Mouse (Mus musculus) heart, embryonic 14.5 days (tissue): ENCODE data around the gene Tubgcp2. TPM values are rescaled to one million over a fixed set of nuclear protein-coding genes. Genes with fewer than 3 reads are reported as not detected.

Experiments
- ATAC-seq: fragments of 200-750 bp; cut with Nextera tagmentation; 2 replicates; pipeline ENCODE4 v1.8.0; 2017; ENCODE audit warnings: low read depth, moderate TSS enrichment; ENCODE audit not compliant: insufficient number of reproducible peaks, insufficient read depth, low FRiP score
- H3K27ac ChIP-seq, 2 experiments: fragments of 200-500 bp in 1 of 2; fragments of 300-500 bp in 1 of 2; sonication (generic) in 1 of 2; replicated peaks in 1 of 2; 2 replicates each; pipeline ENCODE4 v1.5.1; 2012 to 2014; ENCODE audit warnings: low read depth in 2 of 2, low read length in 2 of 2, control low read depth in 1 of 2, mild to moderate bottlenecking in 1 of 2, mixed read lengths in 1 of 2; ENCODE audit not compliant: control insufficient read depth in 1 of 2, insufficient read depth in 1 of 2
- H3K27me3 ChIP-seq: fragments of 300-500 bp; sonication (generic); 2 replicates; pipeline ENCODE4 v1.6.1; 2014; ENCODE audit warnings: mild to moderate bottlenecking, low read length, control low read depth; ENCODE audit not compliant: control insufficient read depth, insufficient read depth
- H3K36me3 ChIP-seq: fragments of 300-500 bp; sonication (generic); 2 replicates; pipeline ENCODE4 v1.6.1; 2014; ENCODE audit warnings: mild to moderate bottlenecking, control low read depth, low read length, mixed read lengths; ENCODE audit not compliant: control insufficient read depth, insufficient read depth
- H3K4me1 ChIP-seq, 2 experiments: fragments of 200-500 bp in 1 of 2; fragments of 300-500 bp in 1 of 2; sonication (generic) in 1 of 2; 2 replicates each; pipeline ENCODE4 v1.6.1; 2012 to 2014; ENCODE audit warnings: low read length in 2 of 2, control low read depth in 1 of 2, mixed read lengths in 1 of 2; ENCODE audit not compliant: control insufficient read depth in 2 of 2, insufficient read depth in 2 of 2
- H3K4me2 ChIP-seq: fragments of 300-500 bp; sonication (generic); 2 replicates; pipeline ENCODE4 v1.6.1; 2014; ENCODE audit warnings: mild to moderate bottlenecking, low read length
- H3K4me3 ChIP-seq, 2 experiments: fragments of 200-500 bp in 1 of 2; fragments of 300-500 bp in 1 of 2; sonication (generic) in 1 of 2; 2 replicates each; pipeline ENCODE4 v1.5.1; 2012 to 2014; ENCODE audit warnings: low read length in 2 of 2, mild to moderate bottlenecking in 2 of 2, control low read depth in 1 of 2, low read depth in 1 of 2, moderate library complexity in 1 of 2; ENCODE audit not compliant: control insufficient read depth in 1 of 2, insufficient read depth in 1 of 2
- H3K9ac ChIP-seq: fragments of 300-500 bp; sonication (generic); 2 replicates; pipeline ENCODE4 v1.6.1; 2014; ENCODE audit warnings: mild to moderate bottlenecking, low read length
- H3K9me3 ChIP-seq: fragments of 300-500 bp; sonication (generic); 2 replicates; pipeline ENCODE4 v1.6.1; 2016; ENCODE audit warnings: low read length, control low read depth; ENCODE audit not compliant: control insufficient read depth
- WGBS: fragments of 180-500 bp; shearing (Covaris S2); extraction: QIAGEN DNeasy Blood & Tissue Kit; methylation state at CpG from one replicate; pipeline ENCODE4 v1.1.7; 2014; 5-methylcytosine and 5-hydroxymethylcytosine counted together
- polyA plus RNA-seq: library from polyadenylated mRNA; unstranded; fragments of >200 nt; fragmentation: Nextera tagmentation; extraction: Ambion mirVana; gene quantifications from 2 replicates; pipeline ENCODE4 v1.2.1, GENCODE M21; 2014

Gene Tubgcp2
- polyA plus RNA-seq, 1 experiment from 2014 or later: 34.2 TPM

DNA sequence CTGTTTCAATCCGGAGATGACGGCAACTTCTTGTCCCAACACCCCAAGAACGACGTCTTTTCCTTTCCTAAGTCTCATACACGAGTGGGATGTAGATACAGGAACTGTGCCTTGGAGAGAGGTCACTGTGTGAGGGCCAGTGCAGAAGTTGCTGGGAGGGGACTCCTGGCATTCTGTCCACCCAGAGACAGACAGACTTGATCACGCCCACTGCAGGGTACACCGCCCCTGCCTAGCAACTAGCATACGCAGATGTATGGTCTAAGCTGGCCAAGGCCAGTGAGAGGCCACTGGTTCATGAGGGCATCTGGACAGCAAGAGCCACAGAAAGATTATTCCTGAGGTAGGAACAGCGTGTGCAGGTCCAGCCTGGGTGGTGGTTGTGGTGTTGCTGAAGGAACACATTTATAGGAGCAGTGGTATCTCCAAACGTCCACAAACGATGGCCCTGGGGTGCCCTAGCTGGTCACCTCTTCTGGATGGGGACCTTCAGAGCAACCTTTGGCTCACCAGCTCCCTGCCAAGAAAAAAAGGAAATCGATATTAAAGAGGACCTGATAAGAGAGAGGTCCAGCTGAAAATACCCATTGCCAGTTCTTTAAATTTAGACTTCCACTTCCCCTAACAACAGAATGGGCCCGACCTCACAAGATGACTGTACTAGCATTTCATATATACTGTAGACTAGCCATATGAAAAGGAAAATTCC, 57.3 kb downstream of the Tubgcp2 start:
- H3K4me2 ChIP-seq: peak overlapping the region; percentile 88
- H3K27ac ChIP-seq: no peak overlapping the region
- peak overlapping the region; percentile 52 to 66 for H3K4me3 ChIP-seq
- no peak for ATAC-seq
- peaks cover 0 to 10% of the 10 kb centered on the region in 2 experiments; a peak in 2 of 4 replicates for H3K4me1 ChIP-seq
- H3K27me3 ChIP-seq: peaks cover 27% of the 10 kb centered on the region
- 48% methylated on average over 13 of the region's 13 CpGs for WGBS
- H3K9ac ChIP-seq: peak overlapping the region; percentile 38
- 0 out of 2 replicates have a peak, but pooled peaks cover 4% of the 10 kb centered on the region for H3K9me3 ChIP-seq
- H3K36me3 ChIP-seq: no peaks in the 10 kb centered on the region

DNA sequence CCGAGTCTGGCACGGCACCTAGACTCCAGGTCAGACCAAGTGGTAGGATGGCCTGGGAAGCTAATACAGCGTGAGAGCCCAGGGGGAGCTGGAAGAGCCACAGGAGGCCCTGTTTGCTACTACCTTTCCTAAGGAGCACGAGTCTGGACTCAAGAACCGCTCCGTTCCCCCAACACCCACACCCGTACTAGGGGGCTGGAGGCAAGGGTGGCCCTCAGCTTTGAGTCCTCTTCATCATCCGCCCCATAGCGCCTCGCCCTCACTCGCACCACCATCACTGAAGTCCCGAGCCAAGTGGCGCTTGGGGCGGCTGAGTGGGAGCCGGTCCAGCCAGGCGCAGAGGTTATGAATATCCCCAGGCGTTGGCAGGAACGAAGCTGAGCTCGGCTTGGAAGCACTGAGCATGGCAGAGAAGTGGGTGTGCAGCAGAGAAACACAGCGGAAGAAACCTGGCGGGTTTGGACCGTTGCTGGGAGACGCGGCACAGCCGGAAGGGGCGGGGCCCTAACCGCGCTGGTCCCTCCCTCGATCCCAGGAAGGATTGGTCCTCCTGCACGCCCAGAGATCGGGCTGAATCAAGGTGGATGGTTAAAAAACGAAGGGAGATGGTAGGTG, 58.1 kb downstream of the Tubgcp2 start, which contains the start of gene 6430531B16Rik:
TSS of gene 6430531B16Rik (minus strand) at position 478 of the 615 bp plus-strand sequence.
- Histone ChIP-seq H3K27ac (no peak within 1 kb of the TSS), H3K9ac (peak within 1 kb of the TSS; percentile 63), H3K36me3 (no peaks in the 10 kb centered on the region), H3K4me2 (peak within 1 kb of the TSS; percentile 88), H3K4me3 (peak within 1 kb of the TSS; percentile 52 to 66), H3K27me3 (peaks cover 22% of the 10 kb centered on the region), H3K4me1 (peaks cover 0 to 12% of the 10 kb centered on the region in 2 experiments; a peak in 2 of 4 replicates), H3K9me3 (0 out of 2 replicates have a peak, but pooled peaks cover 4% of the 10 kb centered on the region)
- peak; percentile 69 for ATAC-seq
- 4% methylated on average over 32 of the region's 32 CpGs for WGBS

- Histone ChIP-seq H3K9me3 (0 out of 2 replicates have a peak, but pooled peaks cover 4% of the 10 kb centered on the region), H3K4me1 (peaks cover 0 to 12% of the 10 kb centered on the region in 2 experiments; a peak in 2 of 4 replicates), H3K27me3 (peaks cover 25% of the 10 kb centered on the region), H3K4me3 (no peak overlapping the region), H3K4me2 (no peak overlapping the region), H3K9ac (no peak overlapping the region), H3K36me3 (no peaks in the 10 kb centered on the region), H3K27ac (no peak overlapping the region)
- 43% methylated on average over 5 of the region's 5 CpGs for WGBS
- ATAC-seq: no peak
Measured at GRCm38 (mm10) chr7:139975471-139975870, 61.0 kb downstream of the Tubgcp2 start.

DNA sequence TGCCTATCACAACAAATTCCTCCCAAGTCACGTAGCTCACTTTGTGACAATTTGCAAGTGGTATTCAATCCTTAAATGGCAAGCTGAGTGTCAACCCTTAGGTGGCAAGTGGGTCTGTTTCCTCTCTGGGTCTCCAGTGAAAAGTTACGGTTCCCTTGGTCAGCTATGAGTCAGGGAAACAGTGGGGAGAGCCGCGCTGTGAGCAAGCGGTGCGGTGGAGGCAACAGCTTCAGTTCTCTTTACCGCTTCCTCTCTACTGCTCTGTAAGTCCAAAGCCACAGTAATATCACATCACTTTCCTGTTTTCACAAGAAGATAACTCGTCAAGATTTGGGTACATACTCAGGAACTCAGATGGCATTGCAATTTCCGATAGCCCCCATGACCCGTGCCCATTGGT, 62.2 kb downstream of the Tubgcp2 start:
- H3K4me3 ChIP-seq: no peak overlapping the region
- no peak overlapping the region for H3K4me2 ChIP-seq
- ATAC-seq: no peak
- no peaks in the 10 kb centered on the region for H3K36me3 ChIP-seq
- H3K27me3 ChIP-seq: peaks cover 18% of the 10 kb centered on the region
- 0 out of 2 replicates have a peak, but pooled peaks cover 4% of the 10 kb centered on the region for H3K9me3 ChIP-seq
- 64% methylated on average over 10 of the region's 10 CpGs for WGBS
- peaks cover 0 to 12% of the 10 kb centered on the region in 2 experiments; a peak in 2 of 4 replicates for H3K4me1 ChIP-seq
- H3K27ac ChIP-seq: no peak overlapping the region
- H3K9ac ChIP-seq: no peak overlapping the region

GRCm38 (mm10) chr7:139972923-139973331, 63.5 kb downstream of the Tubgcp2 start:
- ATAC-seq: no peak
- Histone ChIP-seq H3K4me1 (peaks cover 0 to 3% of the 10 kb centered on the region in 2 experiments; a peak in 2 of 4 replicates), H3K9ac (no peak overlapping the region), H3K36me3 (no peaks in the 10 kb centered on the region), H3K27me3 (peaks cover 15% of the 10 kb centered on the region), H3K27ac (no peak overlapping the region), H3K9me3 (0 out of 2 replicates have a peak, but pooled peaks cover 4% of the 10 kb centered on the region), H3K4me2 (no peak overlapping the region), H3K4me3 (no peak overlapping the region)

DNA sequence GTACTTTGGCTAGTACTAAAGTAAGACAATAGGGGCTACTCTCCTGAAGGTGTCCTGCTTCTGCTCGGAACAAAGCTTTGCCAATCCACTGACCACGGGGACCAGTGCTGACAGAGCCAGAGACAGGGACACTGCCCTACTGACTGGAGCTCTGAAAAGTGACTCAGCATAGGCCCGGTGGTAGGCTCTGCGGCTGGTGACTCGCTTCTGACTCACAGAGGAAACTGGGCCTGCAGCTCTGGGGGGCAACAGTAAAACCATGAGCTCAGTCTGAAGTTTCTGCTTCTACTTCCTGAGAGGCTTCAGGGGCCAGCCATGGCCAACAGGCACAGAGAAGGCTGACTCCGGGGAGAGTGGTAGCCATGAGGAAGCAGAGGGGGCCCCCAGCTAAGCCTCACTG, 65.0 kb downstream of the Tubgcp2 start:
- 0 out of 2 replicates have a peak, but pooled peaks cover 4% of the 10 kb centered on the region for H3K9me3 ChIP-seq
- H3K4me2 ChIP-seq: no peak overlapping the region
- no peak for ATAC-seq
- no peak overlapping the region for H3K4me3 ChIP-seq
- no peak overlapping the region for H3K27ac ChIP-seq
- peaks cover 20% of the 10 kb centered on the region for H3K27me3 ChIP-seq
- no peaks in the 10 kb centered on the region for H3K36me3 ChIP-seq
- WGBS: 57% methylated on average over 6 of the region's 6 CpGs
- peaks cover 0 to 3% of the 10 kb centered on the region in 2 experiments; a peak in 2 of 4 replicates for H3K4me1 ChIP-seq
- H3K9ac ChIP-seq: no peak overlapping the region

GRCm38 (mm10) chr7:139970979-139971378, 65.5 kb downstream of the Tubgcp2 start:
- H3K4me2 ChIP-seq: no peak overlapping the region
- H3K4me1 ChIP-seq: peaks cover 0 to 3% of the 10 kb centered on the region in 2 experiments; a peak in 2 of 4 replicates
- WGBS: 70% methylated on average over 5 of the region's 5 CpGs
- ATAC-seq: no peak
- H3K36me3 ChIP-seq: no peaks in the 10 kb centered on the region
- H3K9ac ChIP-seq: no peak overlapping the region
- H3K9me3 ChIP-seq: 0 out of 2 replicates have a peak, but pooled peaks cover 4% of the 10 kb centered on the region
- peaks cover 16% of the 10 kb centered on the region; the same call in 1 of the 2 replicates for H3K27me3 ChIP-seq
- H3K4me3 ChIP-seq: no peak overlapping the region
- no peak overlapping the region for H3K27ac ChIP-seq
